Mouse (Mus musculus): Measurements from ENCODE around the gene Hmcn2. TPM values are rescaled to one million over a fixed set of nuclear protein-coding genes. Genes with fewer than 3 reads are reported as not detected.

Hmcn2 gene
- polyA plus RNA-seq, 1 experiment from 2014 or later = 1.2 TPM

GRCm38 (mm10) chr2:31318162-31318561 is 3.9 kb downstream of the Hmcn2 start:
- Histone ChIP-seq H3K9ac (ENCODE audit: low read depth, low read length) (no peak overlapping the region), H3K4me2 (ENCODE audit: low read depth, low read length) (no peak overlapping the region), H3K27me3 (ENCODE audit: control insufficient read depth, insufficient read depth, low read depth, low read length) (peaks cover 31% of the 10 kb centered on the region), H3K27ac (ENCODE audit: low read length) (no peak overlapping the region), H3K4me1 (ENCODE audit: control insufficient read depth, low read depth, low read length) (no peaks in the 10 kb centered on the region), H3K36me3 (ENCODE audit: control insufficient read depth, insufficient read depth) (no peaks in the 10 kb centered on the region), H3K4me3 (ENCODE audit: low read depth, low read length) (no peak overlapping the region), H3K9me3 (replicated peaks; ENCODE audit: control insufficient read depth, low read length) (no peaks in the 10 kb centered on the region)
- WGBS (ENCODE audit: insufficient replicate concordance) = 12% methylated on average over 2 of the region's 2 CpGs
- ATAC-seq (ENCODE audit: low read depth) = no peak

DNA sequence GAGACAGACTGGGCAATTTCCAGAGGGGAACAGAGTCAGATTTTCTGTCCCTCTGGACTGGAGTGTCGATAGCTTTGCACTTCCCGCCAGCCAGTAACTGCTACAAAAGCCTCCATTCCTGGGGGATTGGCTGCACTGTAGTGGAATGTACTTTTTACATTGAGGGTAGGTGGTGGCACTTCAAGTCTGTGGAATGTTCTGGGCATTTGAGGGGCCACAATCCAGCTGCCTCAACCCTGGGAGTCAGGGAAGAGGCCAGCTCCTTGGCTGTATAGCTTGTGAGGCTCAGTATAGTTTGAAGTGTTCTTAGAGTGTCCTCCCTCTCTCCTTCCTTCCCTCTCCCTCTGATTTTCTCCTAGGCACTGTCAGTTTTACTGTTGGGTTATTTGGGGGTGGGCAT is 5.0 kb downstream of the Hmcn2 start:
- Histone ChIP-seq H3K4me2 (ENCODE audit: low read depth, low read length) (no peak overlapping the region), H3K27me3 (ENCODE audit: control insufficient read depth, insufficient read depth, low read depth, low read length) (peaks cover 20% of the 10 kb centered on the region), H3K9me3 (replicated peaks; ENCODE audit: control insufficient read depth, low read length) (no peaks in the 10 kb centered on the region), H3K27ac (ENCODE audit: low read length) (no peak overlapping the region), H3K4me1 (ENCODE audit: control insufficient read depth, low read depth, low read length) (no peaks in the 10 kb centered on the region), H3K4me3 (ENCODE audit: low read depth, low read length) (no peak overlapping the region), H3K36me3 (ENCODE audit: control insufficient read depth, insufficient read depth) (no peaks in the 10 kb centered on the region), H3K9ac (ENCODE audit: low read depth, low read length) (no peak overlapping the region)
- ATAC-seq (ENCODE audit: low read depth) = no peak
- 40% methylated on average over 2 of the region's 2 CpGs for WGBS (ENCODE audit: insufficient replicate concordance)

DNA sequence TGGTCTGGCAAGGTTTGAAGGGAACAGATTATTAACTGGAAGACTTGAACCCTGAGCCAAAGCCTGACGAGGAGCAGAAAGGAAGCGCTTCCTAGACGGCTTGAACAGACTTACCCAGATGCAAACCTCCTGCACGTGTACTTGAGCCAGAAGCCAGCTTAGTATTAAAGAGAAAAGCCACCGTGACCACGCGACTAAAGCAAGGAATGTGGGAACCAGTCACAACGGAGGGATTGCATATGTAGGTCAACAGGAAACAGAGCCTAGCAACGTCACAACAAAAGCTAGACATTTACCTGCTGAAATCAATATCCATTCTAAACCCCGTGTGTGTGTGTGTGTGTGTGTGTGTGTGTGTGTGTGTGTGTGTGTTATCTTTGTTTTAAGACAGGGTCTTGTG is 13.0 kb downstream of the Hmcn2 start:
- Histone ChIP-seq H3K36me3 (ENCODE audit: control insufficient read depth, insufficient read depth) (no peaks in the 10 kb centered on the region), H3K27ac (ENCODE audit: low read length) (no peak overlapping the region), H3K9me3 (replicated peaks; ENCODE audit: control insufficient read depth, low read length) (no peaks in the 10 kb centered on the region), H3K4me3 (ENCODE audit: low read depth, low read length) (no peak overlapping the region), H3K4me2 (ENCODE audit: low read depth, low read length) (no peak overlapping the region), H3K27me3 (ENCODE audit: control insufficient read depth, insufficient read depth, low read depth, low read length) (no peaks in the 10 kb centered on the region), H3K9ac (ENCODE audit: low read depth, low read length) (no peak overlapping the region), H3K4me1 (ENCODE audit: control insufficient read depth, low read depth, low read length) (no peaks in the 10 kb centered on the region)
- 50% methylated on average over 10 of the region's 10 CpGs for WGBS (ENCODE audit: insufficient replicate concordance)
- ATAC-seq (ENCODE audit: low read depth) = no peak

DNA sequence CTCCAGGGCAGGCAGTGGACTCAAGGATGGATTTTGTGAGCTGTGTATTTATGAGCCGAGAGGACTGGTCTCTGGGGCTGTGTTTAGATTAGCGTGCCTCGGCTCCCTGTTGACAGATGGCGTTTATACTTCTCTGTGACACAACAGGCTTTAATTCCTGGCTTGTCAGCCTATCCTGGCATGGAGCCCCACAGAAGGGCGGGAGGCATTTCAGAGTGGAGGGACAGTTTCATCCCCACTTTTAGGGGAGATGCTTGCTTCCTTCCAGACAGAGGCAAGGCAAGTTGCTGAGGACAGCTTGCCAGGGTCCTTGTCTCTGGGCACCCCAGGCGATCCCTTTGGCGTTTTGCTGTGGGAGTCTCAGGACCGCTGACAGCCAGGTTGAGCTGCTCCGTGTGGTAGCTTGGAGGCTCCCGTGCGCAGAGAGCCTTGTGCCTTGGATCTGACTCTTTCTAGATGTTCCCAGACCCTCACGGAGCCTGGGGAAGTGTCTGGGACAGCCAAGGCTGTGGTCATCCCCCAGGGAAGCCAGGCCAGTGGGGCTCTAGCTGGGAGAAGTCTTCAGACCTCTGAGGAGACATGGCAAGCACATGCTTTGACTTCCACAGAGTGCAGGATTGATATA is 23.6 kb downstream of the Hmcn2 start:
- Histone ChIP-seq H3K36me3 (ENCODE audit: control insufficient read depth, insufficient read depth) (no peaks in the 10 kb centered on the region), H3K4me1 (ENCODE audit: control insufficient read depth, low read depth, low read length) (no peaks in the 10 kb centered on the region), H3K27me3 (ENCODE audit: control insufficient read depth, insufficient read depth, low read depth, low read length) (no peaks in the 10 kb centered on the region; the same call in 1 of the 2 replicates), H3K4me3 (ENCODE audit: low read depth, low read length) (no peak overlapping the region), H3K9me3 (replicated peaks; ENCODE audit: control insufficient read depth, low read length) (no peaks in the 10 kb centered on the region), H3K9ac (ENCODE audit: low read depth, low read length) (no peak overlapping the region), H3K27ac (ENCODE audit: low read length) (no peak overlapping the region), H3K4me2 (ENCODE audit: low read depth, low read length) (no peak overlapping the region)
- ATAC-seq (ENCODE audit: low read depth) = no peak
- 35% methylated on average over 12 of the region's 12 CpGs for WGBS (ENCODE audit: insufficient replicate concordance)

DNA sequence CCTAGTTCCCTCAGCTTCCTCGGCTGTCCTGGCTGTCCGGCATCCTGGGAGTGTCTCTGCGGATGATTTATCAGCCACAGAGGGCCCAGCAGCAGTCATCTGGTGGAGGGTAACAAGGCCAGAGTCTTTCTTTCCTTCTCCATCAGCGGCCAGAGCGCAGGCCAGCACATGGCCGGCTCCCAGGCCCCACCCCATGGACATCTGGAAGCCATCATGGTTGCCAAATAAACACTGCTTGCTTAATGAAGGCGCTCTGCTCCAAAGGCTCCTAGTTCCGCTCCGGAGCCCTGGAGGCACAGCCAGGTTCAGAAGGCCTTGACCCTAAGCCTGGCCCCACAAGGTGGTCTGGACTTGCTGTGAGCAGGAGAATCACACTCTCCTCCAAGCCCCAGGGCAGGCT is 25.6 kb downstream of the Hmcn2 start:
- WGBS (ENCODE audit: insufficient replicate concordance) = 50% methylated on average over 9 of the region's 9 CpGs
- Histone ChIP-seq H3K9me3 (replicated peaks; ENCODE audit: control insufficient read depth, low read length) (no peaks in the 10 kb centered on the region), H3K9ac (ENCODE audit: low read depth, low read length) (no peak overlapping the region), H3K4me3 (ENCODE audit: low read depth, low read length) (no peak overlapping the region), H3K36me3 (ENCODE audit: control insufficient read depth, insufficient read depth) (no peaks in the 10 kb centered on the region), H3K4me2 (ENCODE audit: low read depth, low read length) (no peak overlapping the region), H3K4me1 (ENCODE audit: control insufficient read depth, low read depth, low read length) (no peaks in the 10 kb centered on the region), H3K27me3 (ENCODE audit: control insufficient read depth, insufficient read depth, low read depth, low read length) (no peaks in the 10 kb centered on the region; the same call in 1 of the 2 replicates), H3K27ac (ENCODE audit: low read length) (no peak overlapping the region)
- no peak for ATAC-seq (ENCODE audit: low read depth)

- WGBS (ENCODE audit: insufficient replicate concordance) = 60% methylated on average over 8 of the region's 8 CpGs
- Histone ChIP-seq H3K36me3 (ENCODE audit: control insufficient read depth, insufficient read depth) (no peaks in the 10 kb centered on the region), H3K9me3 (replicated peaks; ENCODE audit: control insufficient read depth, low read length) (no peaks in the 10 kb centered on the region), H3K27ac (ENCODE audit: low read length) (no peak overlapping the region), H3K4me1 (ENCODE audit: control insufficient read depth, low read depth, low read length) (no peaks in the 10 kb centered on the region), H3K9ac (ENCODE audit: low read depth, low read length) (no peak overlapping the region), H3K4me2 (ENCODE audit: low read depth, low read length) (no peak overlapping the region), H3K27me3 (ENCODE audit: control insufficient read depth, insufficient read depth, low read depth, low read length) (no peaks in the 10 kb centered on the region; the same call in 1 of the 2 replicates), H3K4me3 (ENCODE audit: low read depth, low read length) (no peak overlapping the region)
- ATAC-seq (ENCODE audit: low read depth) = no peak
Observed at GRCm38 (mm10) chr2:31341726-31342535, 27.7 kb downstream of the Hmcn2 start.

GRCm38 (mm10) chr2:31346096-31346495 is 31.9 kb downstream of the Hmcn2 start:
- no peak overlapping the region for H3K4me3 ChIP-seq (ENCODE audit: low read depth, low read length)
- no peaks in the 10 kb centered on the region for H3K27me3 ChIP-seq (ENCODE audit: control insufficient read depth, insufficient read depth, low read depth, low read length)
- H3K9ac ChIP-seq (ENCODE audit: low read depth, low read length) = no peak overlapping the region
- no peaks in the 10 kb centered on the region for H3K4me1 ChIP-seq (ENCODE audit: control insufficient read depth, low read depth, low read length)
- no peak overlapping the region for H3K27ac ChIP-seq (ENCODE audit: low read length)
- H3K4me2 ChIP-seq (ENCODE audit: low read depth, low read length) = no peak overlapping the region
- no peaks in the 10 kb centered on the region for H3K9me3 ChIP-seq (replicated peaks; ENCODE audit: control insufficient read depth, low read length)
- no peaks in the 10 kb centered on the region for H3K36me3 ChIP-seq (ENCODE audit: control insufficient read depth, insufficient read depth)
- 31% methylated on average over 12 of the region's 12 CpGs for WGBS (ENCODE audit: insufficient replicate concordance)
- ATAC-seq (ENCODE audit: low read depth) = no peak

- H3K36me3 ChIP-seq (ENCODE audit: control insufficient read depth, insufficient read depth) = no peaks in the 10 kb centered on the region
- 63% methylated on average over 3 of the region's 3 CpGs for WGBS (ENCODE audit: insufficient replicate concordance)
- no peaks in the 10 kb centered on the region for H3K9me3 ChIP-seq (replicated peaks; ENCODE audit: control insufficient read depth, low read length)
- no peak overlapping the region for H3K9ac ChIP-seq (ENCODE audit: low read depth, low read length)
- H3K4me1 ChIP-seq (ENCODE audit: control insufficient read depth, low read depth, low read length) = no peaks in the 10 kb centered on the region
- no peak overlapping the region for H3K27ac ChIP-seq (ENCODE audit: low read length)
- no peak overlapping the region for H3K4me3 ChIP-seq (ENCODE audit: low read depth, low read length)
- ATAC-seq (ENCODE audit: low read depth) = no peak
- H3K4me2 ChIP-seq (ENCODE audit: low read depth, low read length) = no peak overlapping the region
- no peaks in the 10 kb centered on the region for H3K27me3 ChIP-seq (ENCODE audit: control insufficient read depth, insufficient read depth, low read depth, low read length)
Observed at GRCm38 (mm10) chr2:31348373-31348772, 34.2 kb downstream of the Hmcn2 start.

DNA sequence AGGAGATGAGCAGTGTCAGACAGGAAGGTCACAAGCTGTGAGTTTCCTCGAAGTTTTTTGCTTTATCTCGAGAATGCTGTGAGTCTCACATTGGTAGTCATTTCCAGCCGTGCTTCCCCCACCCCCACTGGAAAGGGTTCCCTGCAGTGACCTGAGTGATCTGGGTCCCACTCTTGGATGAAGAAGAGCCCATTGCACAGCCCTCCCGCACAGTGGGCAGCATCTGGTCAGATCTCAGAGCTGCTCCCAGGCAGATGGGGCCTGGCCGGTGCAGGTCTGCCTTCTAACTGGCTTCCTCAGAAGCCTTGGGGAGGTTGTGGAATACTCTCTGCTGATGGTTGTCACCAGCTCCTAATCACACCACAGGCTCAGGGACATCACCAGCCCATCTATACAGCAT is 34.6 kb downstream of the Hmcn2 start:
- WGBS (ENCODE audit: insufficient replicate concordance) = 46% methylated on average over 5 of the region's 5 CpGs

More for the DNA sequence above, 34.6 kb downstream of the Hmcn2 start:
- Histone ChIP-seq H3K4me2 (ENCODE audit: low read depth, low read length) (no peak overlapping the region), H3K27ac (ENCODE audit: low read length) (no peak overlapping the region), H3K4me1 (ENCODE audit: control insufficient read depth, low read depth, low read length) (no peaks in the 10 kb centered on the region), H3K27me3 (ENCODE audit: control insufficient read depth, insufficient read depth, low read depth, low read length) (no peaks in the 10 kb centered on the region), H3K36me3 (ENCODE audit: control insufficient read depth, insufficient read depth) (no peaks in the 10 kb centered on the region), H3K9ac (ENCODE audit: low read depth, low read length) (no peak overlapping the region), H3K9me3 (replicated peaks; ENCODE audit: control insufficient read depth, low read length) (no peaks in the 10 kb centered on the region), H3K4me3 (ENCODE audit: low read depth, low read length) (no peak overlapping the region)
- no peak for ATAC-seq (ENCODE audit: low read depth)

Measured in liver, embryonic 16.5 days (tissue).